Mouse (Mus musculus): Measurements from ENCODE around the gene Phlda3.

The Phlda3 gene

GRCm38 (mm10) chr1:135760216-135760615 is 5.7 kb upstream of the Phlda3 start:
- DNase-seq = no peak

GRCm38 (mm10) chr1:135761728-135762127 is 4.2 kb upstream of the Phlda3 start:
- DNase-seq = no peak

GRCm38 (mm10) chr1:135763503-135764205 is 2.3 kb upstream of the Phlda3 start:
- DNase-seq = no peak

GRCm38 (mm10) chr1:135764206-135764528 is 1.8 kb upstream of the Phlda3 start:
- DNase-seq = no peak

GRCm38 (mm10) chr1:135766592-135767306 is 830 bp downstream of the Phlda3 start:
- no peak for DNase-seq

- DNase-seq = no peak
Observed at GRCm38 (mm10) chr1:135767324-135767890, 1.5 kb downstream of the Phlda3 start.

GRCm38 (mm10) chr1:135768400-135768799 is 2.5 kb downstream of the Phlda3 start:
- DNase-seq = no peak

- DNase-seq = no peak
Observed at GRCm38 (mm10) chr1:135770237-135770636, 4.3 kb downstream of the Phlda3 start.

- no peak for DNase-seq
Observed at GRCm38 (mm10) chr1:135770896-135771572, 5.1 kb downstream of the Phlda3 start.

- no peak for DNase-seq
Observed at GRCm38 (mm10) chr1:135771573-135771970, 5.7 kb downstream of the Phlda3 start.

GRCm38 (mm10) chr1:135776596-135776995 is 10.7 kb downstream of the Phlda3 start:
- no peak for DNase-seq

GRCm38 (mm10) chr1:135777046-135777445 is 11.1 kb downstream of the Phlda3 start:
- no peak for DNase-seq

- no peak for DNase-seq
Observed at GRCm38 (mm10) chr1:135778780-135779535, 13.0 kb downstream of the Phlda3 start, which contains the start of gene Tnni1. Gene Tnni1 (plus strand): TSS chr1:135779434.

GRCm38 (mm10) chr1:135780649-135781048 is 14.7 kb downstream of the Phlda3 start:
- DNase-seq = no peak

- DNase-seq = peak; percentile 70
Observed at GRCm38 (mm10) chr1:135781220-135781619, 15.3 kb downstream of the Phlda3 start.

- DNase-seq = no peak
Observed at GRCm38 (mm10) chr1:135782816-135783215, 16.9 kb downstream of the Phlda3 start.

- peak; percentile 73 for DNase-seq
Observed at GRCm38 (mm10) chr1:135787799-135788198, 21.9 kb downstream of the Phlda3 start.

GRCm38 (mm10) chr1:135788708-135789107 is 22.8 kb downstream of the Phlda3 start:
- DNase-seq = peak; percentile 45

- peak; percentile 74 for DNase-seq
Observed at GRCm38 (mm10) chr1:135789815-135790214, 23.9 kb downstream of the Phlda3 start.

- no peak for DNase-seq
Observed at GRCm38 (mm10) chr1:135792143-135792939, 26.4 kb downstream of the Phlda3 start.

- DNase-seq = peak; percentile 59
Observed at GRCm38 (mm10) chr1:135793370-135794215, 27.7 kb downstream of the Phlda3 start.

Data from right cerebral cortex, postnatal 14 days (tissue).